Mouse (Mus musculus) lung, postnatal 0 days (tissue): ENCODE data around the gene Arhgef19.

Experiments used
- CTCF ChIP-seq: IDR thresholded peaks from 2 replicates; pipeline ENCODE4 v1.5.1; 2016; ENCODE audit warnings: antibody characterized with exemption, mild to moderate bottlenecking
- EP300 ChIP-seq: IDR thresholded peaks from 2 replicates; pipeline ENCODE4 v1.6.1; 2016; ENCODE audit warnings: antibody characterized with exemption, mild to moderate bottlenecking, control low read depth

DNA sequence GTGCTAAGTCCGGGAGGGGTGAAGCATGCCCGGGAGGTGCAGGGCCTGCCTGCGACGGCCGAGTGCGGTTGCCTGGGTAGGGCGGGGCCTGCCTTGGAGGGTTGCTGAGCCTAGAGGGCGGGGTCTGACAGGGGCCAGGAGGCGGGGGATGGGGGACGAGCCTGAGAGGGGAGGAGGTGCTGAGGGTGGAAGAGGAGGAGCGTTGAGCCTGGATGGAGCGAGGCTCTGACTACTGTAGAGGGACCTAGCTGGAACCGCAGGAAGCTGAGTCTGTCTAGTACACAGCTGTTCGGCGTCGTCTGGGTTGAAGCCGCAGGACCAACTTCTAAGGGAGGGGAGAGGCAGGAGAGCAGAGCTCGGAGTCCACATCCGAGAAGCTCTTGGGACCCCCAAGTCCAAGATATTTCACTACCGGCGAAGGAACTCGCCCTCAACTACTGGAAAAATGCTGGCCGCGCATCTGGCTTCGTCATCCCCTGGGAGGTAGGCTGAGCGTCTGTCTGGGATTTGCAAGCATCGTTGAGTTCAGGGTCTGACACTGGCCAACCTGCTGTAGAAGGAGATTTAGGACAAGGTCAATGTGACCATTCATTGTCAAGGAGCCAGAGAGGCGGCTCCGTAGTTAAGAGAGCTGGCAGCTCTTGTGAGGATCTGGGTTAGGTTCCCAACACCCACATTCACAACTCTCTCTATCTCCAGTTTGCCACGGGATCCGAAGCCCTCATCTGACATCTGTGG is at the start of gene Arhgef19:
- TF ChIP-seq EP300, result no peak
- TF ChIP-seq CTCF, result no peak
